Mouse (Mus musculus): ENCODE results near the gene Asic4. TPM values are rescaled to one million over a fixed set of nuclear protein-coding genes. Genes with fewer than 3 reads are reported as not detected.
A peak's percentile ranks its signal among the peaks of the same experiment; 100 is the strongest.

Asic4 gene
- polyA plus RNA-seq, 1 experiment: 1.0 TPM

- no peaks in the 10 kb centered on the region for H3K36me3 ChIP-seq (ENCODE audit: control insufficient read depth, insufficient read depth, low read length)
- no peaks in the 10 kb centered on the region for H3K4me1 ChIP-seq (ENCODE audit: control insufficient read depth, insufficient read depth, low read length)
- no peaks in the 10 kb centered on the region for H3K27me3 ChIP-seq (ENCODE audit: control insufficient read depth, insufficient read depth, low read length)
- TF ChIP-seq CTCF (IDR thresholded peaks at IDR 0.05; ENCODE audit: control insufficient read depth, insufficient read depth, insufficient replicate concordance, low read depth, low read length) (no peak), POLR2A (IDR thresholded peaks at IDR 0.05; ENCODE audit: control insufficient read depth, low read depth, low read length) (no peak)
- no peak overlapping the region for H3K4me3 ChIP-seq (ENCODE audit: control insufficient read depth, low read depth, low read length)
- peak overlapping the region; percentile 19; the same call in 1 of the 2 replicates for H3K27ac ChIP-seq (ENCODE audit: control insufficient read depth, insufficient read depth, low read depth, low read length)
Observed at GRCm38 (mm10) chr1:75469287-75469825, 19.1 kb downstream of the Asic4 start.

GRCm38 (mm10) chr1:75476441-75476840, 26.2 kb downstream of the Asic4 start:
- no peaks in the 10 kb centered on the region for H3K27me3 ChIP-seq (ENCODE audit: control insufficient read depth, insufficient read depth, low read length)
- TF ChIP-seq POLR2A (IDR thresholded peaks at IDR 0.05; ENCODE audit: control insufficient read depth, low read depth, low read length) (no peak), CTCF (IDR thresholded peaks at IDR 0.05; ENCODE audit: control insufficient read depth, insufficient read depth, insufficient replicate concordance, low read depth, low read length) (no peak)
- H3K4me3 ChIP-seq (ENCODE audit: control insufficient read depth, low read depth, low read length): no peak overlapping the region
- H3K4me1 ChIP-seq (ENCODE audit: control insufficient read depth, insufficient read depth, low read length): peaks cover 23% of the 10 kb centered on the region
- no peak overlapping the region for H3K27ac ChIP-seq (ENCODE audit: control insufficient read depth, insufficient read depth, low read depth, low read length)
- no peaks in the 10 kb centered on the region for H3K36me3 ChIP-seq (ENCODE audit: control insufficient read depth, insufficient read depth, low read length)

GRCm38 (mm10) chr1:75477264-75477965, 27.2 kb downstream of the Asic4 start:
- no peaks in the 10 kb centered on the region for H3K27me3 ChIP-seq (ENCODE audit: control insufficient read depth, insufficient read depth, low read length)
- H3K27ac ChIP-seq (ENCODE audit: control insufficient read depth, insufficient read depth, low read depth, low read length): no peak overlapping the region
- H3K4me3 ChIP-seq (ENCODE audit: control insufficient read depth, low read depth, low read length): peak overlapping the region; percentile 82
- no peaks in the 10 kb centered on the region for H3K36me3 ChIP-seq (ENCODE audit: control insufficient read depth, insufficient read depth, low read length)
- peaks cover 23% of the 10 kb centered on the region for H3K4me1 ChIP-seq (ENCODE audit: control insufficient read depth, insufficient read depth, low read length)
- TF ChIP-seq CTCF (IDR thresholded peaks at IDR 0.05; ENCODE audit: control insufficient read depth, insufficient read depth, insufficient replicate concordance, low read depth, low read length) (peak; percentile 74), POLR2A (IDR thresholded peaks at IDR 0.05; ENCODE audit: control insufficient read depth, low read depth, low read length) (0 out of 2 replicates have a peak, but pooled peaks have one; percentile 17)

- Histone ChIP-seq H3K27ac (ENCODE audit: control insufficient read depth, insufficient read depth, low read depth, low read length) (no peak overlapping the region), H3K4me3 (ENCODE audit: control insufficient read depth, low read depth, low read length) (peak overlapping the region; percentile 82; the same call in 1 of the 2 replicates), H3K4me1 (ENCODE audit: control insufficient read depth, insufficient read depth, low read length) (peaks cover 23% of the 10 kb centered on the region), H3K36me3 (ENCODE audit: control insufficient read depth, insufficient read depth, low read length) (no peaks in the 10 kb centered on the region), H3K27me3 (ENCODE audit: control insufficient read depth, insufficient read depth, low read length) (no peaks in the 10 kb centered on the region)
- TF ChIP-seq CTCF (IDR thresholded peaks at IDR 0.05; ENCODE audit: control insufficient read depth, insufficient read depth, insufficient replicate concordance, low read depth, low read length) (no peak), POLR2A (IDR thresholded peaks at IDR 0.05; ENCODE audit: control insufficient read depth, low read depth, low read length) (no peak)
Observed at GRCm38 (mm10) chr1:75477966-75478290, 27.7 kb downstream of the Asic4 start.

GRCm38 (mm10) chr1:75478497-75478896, 28.3 kb downstream of the Asic4 start:
- Histone ChIP-seq H3K4me3 (ENCODE audit: control insufficient read depth, low read depth, low read length) (peak overlapping the region; percentile 79), H3K27me3 (ENCODE audit: control insufficient read depth, insufficient read depth, low read length) (no peaks in the 10 kb centered on the region), H3K4me1 (ENCODE audit: control insufficient read depth, insufficient read depth, low read length) (peaks cover 23% of the 10 kb centered on the region), H3K27ac (ENCODE audit: control insufficient read depth, insufficient read depth, low read depth, low read length) (peak overlapping the region; percentile 26), H3K36me3 (ENCODE audit: control insufficient read depth, insufficient read depth, low read length) (no peaks in the 10 kb centered on the region)
- TF ChIP-seq CTCF (IDR thresholded peaks at IDR 0.05; ENCODE audit: control insufficient read depth, insufficient read depth, insufficient replicate concordance, low read depth, low read length) (no peak), POLR2A (IDR thresholded peaks at IDR 0.05; ENCODE audit: control insufficient read depth, low read depth, low read length) (no peak)

- TF ChIP-seq POLR2A (IDR thresholded peaks at IDR 0.05; ENCODE audit: control insufficient read depth, low read depth, low read length) (no peak), CTCF (IDR thresholded peaks at IDR 0.05; ENCODE audit: control insufficient read depth, insufficient read depth, insufficient replicate concordance, low read depth, low read length) (no peak)
- Histone ChIP-seq H3K4me3 (ENCODE audit: control insufficient read depth, low read depth, low read length) (peak within 1 kb of the TSS; percentile 79), H3K27me3 (ENCODE audit: control insufficient read depth, insufficient read depth, low read length) (no peaks in the 10 kb centered on the region), H3K36me3 (ENCODE audit: control insufficient read depth, insufficient read depth, low read length) (no peaks in the 10 kb centered on the region), H3K27ac (ENCODE audit: control insufficient read depth, insufficient read depth, low read depth, low read length) (peak within 1 kb of the TSS; percentile 26), H3K4me1 (ENCODE audit: control insufficient read depth, insufficient read depth, low read length) (peaks cover 23% of the 10 kb centered on the region)
Observed at GRCm38 (mm10) chr1:75478916-75479634, 28.8 kb downstream of the Asic4 start, which contains the start of the genes Chpf and Tmem198. Chpf (minus strand) TSS chr1:75479307. Tmem198 (plus strand) TSS chr1:75479532.

- no peaks in the 10 kb centered on the region for H3K27me3 ChIP-seq (ENCODE audit: control insufficient read depth, insufficient read depth, low read length)
- peak overlapping the region; percentile 79 for H3K4me3 ChIP-seq (ENCODE audit: control insufficient read depth, low read depth, low read length)
- no peaks in the 10 kb centered on the region for H3K36me3 ChIP-seq (ENCODE audit: control insufficient read depth, insufficient read depth, low read length)
- H3K27ac ChIP-seq (ENCODE audit: control insufficient read depth, insufficient read depth, low read depth, low read length): no peak overlapping the region
- peaks cover 23% of the 10 kb centered on the region for H3K4me1 ChIP-seq (ENCODE audit: control insufficient read depth, insufficient read depth, low read length)
- no peak for TF ChIP-seq CTCF (IDR thresholded peaks at IDR 0.05; ENCODE audit: control insufficient read depth, insufficient read depth, insufficient replicate concordance, low read depth, low read length)
- TF ChIP-seq POLR2A (IDR thresholded peaks at IDR 0.05; ENCODE audit: control insufficient read depth, low read depth, low read length): no peak
Observed at GRCm38 (mm10) chr1:75479635-75479989, 29.4 kb downstream of the Asic4 start.
